Mouse (Mus musculus): ENCODE results near the gene Dusp1.

DNA sequence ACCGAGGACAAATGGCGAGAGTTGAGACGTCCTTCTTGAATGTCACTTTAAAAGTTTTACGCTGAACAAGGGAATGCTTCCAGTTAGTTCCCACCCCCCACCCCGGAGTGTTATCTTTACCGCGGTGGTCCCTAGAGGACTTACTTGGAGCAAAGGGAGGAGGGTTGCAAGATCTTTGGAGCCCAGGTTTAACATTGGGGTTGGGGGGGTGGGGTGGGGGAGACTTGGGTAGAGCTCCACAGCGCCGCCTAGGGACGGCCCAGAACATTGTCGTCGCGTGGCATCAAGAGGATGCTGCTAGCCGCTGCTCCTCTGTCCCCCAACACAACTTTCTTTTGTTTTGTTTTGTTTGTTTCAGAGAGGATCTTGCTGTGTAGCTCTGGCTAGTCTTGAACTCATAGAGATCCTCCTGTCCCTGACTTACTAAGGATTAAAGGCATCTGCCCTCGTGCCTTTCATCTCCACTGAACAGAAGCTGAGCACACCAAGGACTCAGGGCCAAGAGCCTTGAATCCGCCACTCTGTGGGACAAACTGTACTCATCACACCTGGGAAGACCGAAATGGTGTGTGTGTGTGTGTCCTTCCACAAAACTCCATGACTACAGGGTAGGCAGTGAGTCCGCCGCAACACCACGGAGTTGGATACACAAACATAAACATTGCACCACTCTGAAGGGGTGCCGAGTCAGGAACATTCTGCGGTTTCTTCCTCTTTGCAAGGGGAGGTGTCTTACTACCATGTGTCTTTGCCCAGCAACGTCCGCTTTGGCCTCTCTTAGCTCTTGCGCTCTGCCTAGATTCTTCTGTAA, 52.8 kb downstream of the Dusp1 start:
- TF ChIP-seq CTCF (IDR thresholded peaks at IDR 0.05; ENCODE audit: control insufficient read depth, insufficient read depth, insufficient replicate concordance, low read depth, low read length) (peak; percentile 87), POLR2A (IDR thresholded peaks at IDR 0.05; ENCODE audit: control insufficient read depth, low read depth, low read length) (no peak)
